Mouse (Mus musculus) layer of hippocampus, postnatal 14 days (tissue): ENCODE results near the gene Cacna1d. TPM values are rescaled to one million over a fixed set of nuclear protein-coding genes. Genes with fewer than 3 reads are reported as not detected.

Experiments
- DNase-seq, 2 experiments: peaks; one replicate each; pipeline ENCODE4 v3.0.0; 2021 to 2022; ENCODE audit warnings: low spot score in 2 of 2, mixed read lengths in 1 of 2
- total RNA-seq, 2 experiments: library from RNA; stranded (reverse); gene quantifications; 2 replicates each; pipeline ENCODE4 v1.2.3; 2021

Gene Cacna1d
- total RNA-seq, 2 experiments from 2014 or later: 49.8 to 56.7 TPM

DNA sequence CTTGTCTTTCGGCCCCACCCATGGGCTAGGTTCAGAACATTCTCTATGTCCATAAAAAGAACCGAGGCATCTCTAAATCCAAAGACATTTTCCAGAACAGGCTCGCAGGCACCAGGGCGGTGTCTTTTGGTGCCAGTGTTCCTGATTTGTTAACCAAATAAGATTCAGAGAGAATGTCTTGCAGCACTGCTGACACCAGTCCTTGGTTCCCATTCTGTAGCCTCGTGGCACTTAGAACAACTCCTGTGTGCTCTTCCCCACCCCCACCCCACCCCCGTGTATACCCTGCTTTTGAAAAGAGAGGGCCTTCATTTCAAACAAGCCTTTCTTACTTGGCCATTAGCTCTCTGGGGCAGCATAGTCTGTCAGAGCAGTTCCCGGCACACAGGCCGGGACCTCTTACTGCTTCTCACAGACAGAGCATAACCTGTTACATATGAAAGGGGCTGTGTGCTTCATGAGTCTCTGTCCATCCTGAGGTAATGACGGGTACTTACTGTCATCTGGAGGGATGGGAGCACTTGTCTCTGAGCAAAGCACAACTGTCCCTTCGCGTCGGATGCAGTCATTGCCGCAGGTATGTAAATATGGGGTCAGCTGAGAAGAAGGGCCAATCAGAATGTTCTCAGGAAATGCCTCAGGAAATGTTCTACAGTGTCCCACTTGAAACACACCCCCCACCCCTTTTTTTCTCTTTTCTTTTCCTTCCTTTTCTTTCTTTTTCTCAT lies 492.3 kb downstream of the Cacna1d start:
- DNase-seq: no peak

DNA sequence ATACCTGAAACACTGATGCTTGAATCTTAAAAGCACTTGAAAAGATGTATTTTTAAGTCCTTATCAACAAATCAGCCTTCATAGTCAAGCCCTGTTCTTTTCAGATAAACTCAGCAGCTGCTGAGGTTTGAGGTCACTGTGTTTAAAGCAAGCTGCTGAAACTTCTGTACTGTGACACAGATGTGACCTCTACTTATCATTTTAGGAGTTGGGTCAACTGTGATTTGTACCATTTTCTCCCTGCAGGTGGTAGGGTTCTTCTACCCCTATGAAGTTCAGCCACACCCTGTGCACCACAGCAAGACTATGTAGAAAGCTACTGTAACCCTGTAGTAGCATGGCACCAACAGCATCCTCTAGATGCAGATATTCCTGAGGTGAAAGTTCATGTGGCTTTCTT lies 493.9 kb downstream of the Cacna1d start:
- no peak for DNase-seq

DNA sequence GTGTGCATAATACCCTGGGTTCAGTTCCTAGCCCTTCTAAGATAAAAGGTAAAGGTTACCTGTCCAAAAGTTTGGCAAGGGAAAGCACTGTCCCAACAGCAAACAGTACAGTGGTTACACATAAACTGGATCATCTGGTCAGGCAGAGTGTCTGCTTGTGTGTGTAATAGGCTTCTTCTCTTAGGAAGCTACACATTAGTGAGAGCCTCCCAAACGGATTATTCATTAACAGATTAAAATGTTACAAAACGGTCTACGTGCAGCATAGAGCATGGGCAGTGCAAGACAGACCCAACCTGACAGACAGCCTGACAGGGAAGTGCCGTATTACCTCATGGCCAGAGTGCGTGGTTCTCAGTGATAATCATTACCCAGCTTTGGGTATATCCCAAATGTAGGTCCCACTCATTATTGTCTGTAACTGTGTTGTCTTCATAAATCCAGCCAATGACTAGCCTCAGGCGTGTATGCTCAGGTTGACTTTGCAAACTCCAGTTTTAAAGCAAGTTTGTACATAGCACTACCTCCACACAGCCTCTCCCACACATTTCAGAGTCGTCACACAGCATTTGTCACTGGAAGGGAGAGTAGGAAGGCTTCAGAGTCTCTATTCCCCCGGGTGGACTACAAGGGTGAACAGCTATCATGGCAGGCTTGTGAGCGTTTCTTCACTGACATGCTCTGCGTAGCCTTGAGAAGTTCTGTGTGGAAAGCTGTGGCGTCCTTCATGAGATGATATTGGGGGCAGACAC lies 495.1 kb downstream of the Cacna1d start:
- DNase-seq: no peak

DNA sequence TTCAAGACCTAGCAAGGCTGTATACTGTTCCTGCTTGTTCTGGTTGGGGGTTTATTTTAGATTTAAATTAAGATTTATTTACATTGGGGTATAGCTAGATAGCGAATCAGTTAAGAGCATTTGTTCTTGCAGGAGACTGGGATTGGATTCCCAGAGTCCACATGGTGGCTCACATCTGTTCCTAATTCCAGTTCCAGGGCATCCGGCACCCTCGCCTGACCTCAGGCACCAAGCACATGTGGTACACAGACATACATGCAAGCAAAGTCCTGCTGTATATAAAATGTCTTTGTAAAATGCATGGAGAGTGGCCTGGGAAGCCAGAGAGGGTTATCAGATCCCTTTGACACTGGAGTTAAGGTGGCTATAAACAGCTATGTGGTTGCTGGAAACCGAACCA lies 496.3 kb downstream of the Cacna1d start:
- DNase-seq: no peak

Other genes starting within 250 kb of the Cacna1d start
- gene Dcp1a, start 11.9 kb downstream of the Cacna1d start, total RNA-seq: 10 to 100 TPM; 19.3 to 21.5 TPM
- gene Tkt, start 56.9 kb upstream of the Cacna1d start, total RNA-seq: 100 to 1,000 TPM; 170 to 200 TPM
- 10 to 100 TPM; 51.0 to 55.9 TPM for gene Prkcd, start 134.8 kb upstream of the Cacna1d start, total RNA-seq
- gene Rft1, start 162.9 kb upstream of the Cacna1d start, total RNA-seq: 10 to 100 TPM; 11.0 to 11.7 TPM
- 10 to 100 TPM; 25.4 to 27.8 TPM for gene Sfmbt1, start 223.4 kb upstream of the Cacna1d start, total RNA-seq